Mouse (Mus musculus) stomach, embryonic 15.5 days (tissue): ENCODE data around the gene Ptpn3. TPM values are rescaled to one million over a fixed set of nuclear protein-coding genes. Genes with fewer than 3 reads are reported as not detected.

ENCODE experiments used
- ATAC-seq: fragments of 200-750 bp; cut with Nextera tagmentation; 2 replicates; pipeline ENCODE4 v1.8.0; 2017; ENCODE audit warnings: low read depth, moderate number of reproducible peaks, moderate TSS enrichment; ENCODE audit not compliant: insufficient read depth, low FRiP score
- H3K27ac ChIP-seq: fragments of 300-500 bp; sonication (generic); 2 replicates; pipeline ENCODE4 v1.5.1; 2015; ENCODE audit warnings: mild to moderate bottlenecking, inconsistent platforms
- H3K27me3 ChIP-seq: fragments of 300-500 bp; sonication (generic); replicated peaks from 2 replicates; pipeline ENCODE4 v1.6.1; 2015; ENCODE audit warnings: inconsistent platforms
- H3K36me3 ChIP-seq: fragments of 300-500 bp; sonication (generic); 2 replicates; pipeline ENCODE4 v1.6.1; 2015; ENCODE audit warnings: inconsistent platforms
- H3K4me1 ChIP-seq: fragments of 300-500 bp; sonication (generic); 2 replicates; pipeline ENCODE4 v1.6.1; 2015; ENCODE audit warnings: inconsistent platforms
- H3K4me2 ChIP-seq: fragments of 300-500 bp; sonication (generic); 2 replicates; pipeline ENCODE4 v1.6.1; 2015; ENCODE audit warnings: mild to moderate bottlenecking, inconsistent platforms
- H3K4me3 ChIP-seq: fragments of 300-500 bp; sonication (generic); replicated peaks from 2 replicates; pipeline ENCODE4 v1.5.1; 2015; ENCODE audit warnings: inconsistent platforms
- H3K9ac ChIP-seq: fragments of 300-500 bp; sonication (generic); 2 replicates; pipeline ENCODE4 v1.6.1; 2015; ENCODE audit warnings: inconsistent platforms
- H3K9me3 ChIP-seq: fragments of 300-500 bp; sonication (generic); 2 replicates; pipeline ENCODE4 v1.6.1; 2016; ENCODE audit warnings: inconsistent platforms
- WGBS: fragments of 180-500 bp; shearing (Covaris S2); methylation state at CpG from one replicate; pipeline ENCODE4 v1.1.7; 2015; 5-methylcytosine and 5-hydroxymethylcytosine counted together
- polyA plus RNA-seq: library from polyadenylated mRNA; unstranded; fragments of >200 nt; fragmentation: Nextera tagmentation; extraction: Ambion mirVana; gene quantifications from 2 replicates; pipeline ENCODE4 v1.2.1, GENCODE M21; 2015

The Ptpn3 gene
- polyA plus RNA-seq, 1 experiment from 2014 or later = 8.6 TPM

GRCm38 (mm10) chr4:57160571-57160970, 141.1 kb downstream of the Ptpn3 start:
- Histone ChIP-seq H3K9ac (no peak overlapping the region), H3K36me3 (no peaks in the 10 kb centered on the region), H3K9me3 (no peaks in the 10 kb centered on the region), H3K4me2 (no peak overlapping the region), H3K4me1 (peaks cover 7% of the 10 kb centered on the region; the same call in 1 of the 2 replicates), H3K4me3 (no peak overlapping the region), H3K27me3 (no peaks in the 10 kb centered on the region), H3K27ac (no peak overlapping the region)
- 77% methylated on average over 7 of the region's 7 CpGs for WGBS
- no peak for ATAC-seq

- Histone ChIP-seq H3K9me3 (no peaks in the 10 kb centered on the region), H3K27ac (peak overlapping the region; percentile 70), H3K9ac (no peak overlapping the region), H3K27me3 (no peaks in the 10 kb centered on the region), H3K4me3 (no peak overlapping the region), H3K4me2 (no peak overlapping the region), H3K36me3 (no peaks in the 10 kb centered on the region), H3K4me1 (peaks cover 19% of the 10 kb centered on the region)
- peak; percentile 80 for ATAC-seq
- 56% methylated on average over 8 of the region's 8 CpGs for WGBS
Measured at GRCm38 (mm10) chr4:57156549-57157169, 145.0 kb downstream of the Ptpn3 start.

GRCm38 (mm10) chr4:57153838-57154237, 147.8 kb downstream of the Ptpn3 start:
- Histone ChIP-seq H3K27ac (peak overlapping the region; percentile 93), H3K9ac (no peak overlapping the region), H3K27me3 (no peaks in the 10 kb centered on the region), H3K4me3 (no peak overlapping the region), H3K9me3 (no peaks in the 10 kb centered on the region), H3K4me1 (peaks cover 19% of the 10 kb centered on the region), H3K4me2 (peak overlapping the region; percentile 44), H3K36me3 (no peaks in the 10 kb centered on the region)
- peak; percentile 74 for ATAC-seq
- 42% methylated on average over 8 of the region's 8 CpGs for WGBS

GRCm38 (mm10) chr4:57153068-57153835, 148.4 kb downstream of the Ptpn3 start:
- 12% methylated on average over 9 of the region's 9 CpGs for WGBS
- H3K9ac ChIP-seq = no peak overlapping the region
- peaks cover 19% of the 10 kb centered on the region for H3K4me1 ChIP-seq
- peak overlapping the region; percentile 44 for H3K4me2 ChIP-seq
- no peaks in the 10 kb centered on the region for H3K9me3 ChIP-seq
- H3K27ac ChIP-seq = peak overlapping the region; percentile 93
- no peaks in the 10 kb centered on the region for H3K36me3 ChIP-seq
- H3K4me3 ChIP-seq = no peak overlapping the region
- peak; percentile 84 for ATAC-seq
- no peaks in the 10 kb centered on the region for H3K27me3 ChIP-seq

- ATAC-seq = no peak
- no peak overlapping the region for H3K9ac ChIP-seq
- H3K4me1 ChIP-seq = peaks cover 8% of the 10 kb centered on the region; the same call in 1 of the 2 replicates
- no peaks in the 10 kb centered on the region for H3K36me3 ChIP-seq
- H3K9me3 ChIP-seq = no peaks in the 10 kb centered on the region
- H3K27ac ChIP-seq = no peak overlapping the region
- no peak overlapping the region for H3K4me2 ChIP-seq
- WGBS = 49% methylated on average over 3 of the region's 3 CpGs
- no peak overlapping the region for H3K4me3 ChIP-seq
- peaks cover 7% of the 10 kb centered on the region; the same call in 1 of the 2 replicates for H3K27me3 ChIP-seq
Measured at GRCm38 (mm10) chr4:57148182-57148581, 153.5 kb downstream of the Ptpn3 start.

- Histone ChIP-seq H3K4me2 (peak within 1 kb of the TSS; percentile 94), H3K9me3 (no peaks in the 10 kb centered on the region), H3K4me3 (peak within 1 kb of the TSS; percentile 68), H3K36me3 (no peaks in the 10 kb centered on the region), H3K27me3 (peaks cover 28% of the 10 kb centered on the region), H3K4me1 (peaks cover 12% of the 10 kb centered on the region), H3K9ac (peak within 1 kb of the TSS; percentile 56), H3K27ac (peak within 1 kb of the TSS; percentile 59; the same call in 1 of the 2 replicates)
- peak; percentile 88 for ATAC-seq
- WGBS = under 1% methylated on average over 112 of the region's 142 CpGs
Measured at GRCm38 (mm10) chr4:57143026-57143937, 158.4 kb downstream of the Ptpn3 start, which contains the start of gene Epb41l4b. Gene Epb41l4b (minus strand): TSS chr4:57143437.

GRCm38 (mm10) chr4:57142374-57143025, 159.1 kb downstream of the Ptpn3 start:
- peaks cover 28% of the 10 kb centered on the region for H3K27me3 ChIP-seq
- H3K4me3 ChIP-seq = peak overlapping the region; percentile 68
- peak overlapping the region; percentile 56 for H3K9ac ChIP-seq
- no peaks in the 10 kb centered on the region for H3K9me3 ChIP-seq
- ATAC-seq = no peak
- 2% methylated on average over 37 of the region's 43 CpGs for WGBS
- H3K27ac ChIP-seq = no peak overlapping the region; the same call in 1 of the 2 replicates
- H3K4me2 ChIP-seq = peak overlapping the region; percentile 94
- peaks cover 12% of the 10 kb centered on the region for H3K4me1 ChIP-seq
- H3K36me3 ChIP-seq = no peaks in the 10 kb centered on the region

- ATAC-seq = no peak
- 7% methylated on average over 26 of the region's 26 CpGs for WGBS
- H3K36me3 ChIP-seq = no peaks in the 10 kb centered on the region
- H3K4me3 ChIP-seq = peak overlapping the region; percentile 68
- 0 out of 2 replicates have a peak overlapping the region, but pooled peaks have one; percentile 3 for H3K27ac ChIP-seq
- peaks cover 12% of the 10 kb centered on the region for H3K4me1 ChIP-seq
- peak overlapping the region; percentile 94 for H3K4me2 ChIP-seq
- H3K9ac ChIP-seq = peak overlapping the region; percentile 1; the same call in 1 of the 2 replicates
- H3K9me3 ChIP-seq = no peaks in the 10 kb centered on the region
- H3K27me3 ChIP-seq = peaks cover 28% of the 10 kb centered on the region
Measured at GRCm38 (mm10) chr4:57141908-57142361, 159.7 kb downstream of the Ptpn3 start.

GRCm38 (mm10) chr4:57140992-57141717, 160.5 kb downstream of the Ptpn3 start:
- H3K9ac ChIP-seq = no peak overlapping the region
- WGBS = 22% methylated on average over 15 of the region's 15 CpGs

More at GRCm38 (mm10) chr4:57140992-57141717, 160.5 kb downstream of the Ptpn3 start:
- H3K4me2 ChIP-seq = peak overlapping the region; percentile 94
- peak overlapping the region; percentile 68 for H3K4me3 ChIP-seq
- no peak for ATAC-seq
- H3K4me1 ChIP-seq = peaks cover 12% of the 10 kb centered on the region
- peaks cover 28% of the 10 kb centered on the region for H3K27me3 ChIP-seq
- H3K9me3 ChIP-seq = no peaks in the 10 kb centered on the region
- no peak overlapping the region for H3K27ac ChIP-seq
- H3K36me3 ChIP-seq = no peaks in the 10 kb centered on the region
